In the genomic region with DNA sequence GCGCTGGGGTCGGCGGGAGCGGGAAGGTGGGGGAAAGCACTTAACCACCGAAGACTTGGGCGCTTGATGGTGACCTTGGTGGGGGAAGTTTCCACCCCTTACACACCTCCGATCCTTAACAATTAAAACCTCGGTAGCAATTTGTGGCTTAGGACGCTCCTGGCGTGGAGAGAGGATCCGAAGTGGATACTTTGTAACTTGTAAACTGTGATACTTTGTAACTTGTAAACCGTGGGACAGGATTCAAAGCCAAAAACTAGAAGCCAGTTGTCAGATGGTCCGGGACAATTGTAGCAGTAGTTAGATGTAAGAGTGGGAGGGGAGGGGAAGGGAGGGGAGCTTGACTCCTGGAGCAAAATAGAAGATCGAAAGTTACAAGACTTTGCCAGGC, we compare ENCODE assay signal across 8 mouse cellular contexts. TPM values are rescaled to one million over a fixed set of nuclear protein-coding genes. Genes with fewer than 3 reads are reported as not detected.
DNase-seq lines count a peak whose midpoint lies in the region; ATAC-seq lines count a peak whose summit lies in the region.

No protein-coding gene starts in this region.

- peak overlapping the region; percentile 89 for H3K4me3 ChIP-seq in midbrain, embryonic 11.5 days (ENCODE audit: low read depth, low read length)

- peaks cover 8% of the 10 kb centered on the region for H3K4me1 ChIP-seq in midbrain, embryonic 11.5 days (ENCODE audit: control insufficient read depth, insufficient read depth, low read length)

- H3K9me3 ChIP-seq in midbrain, embryonic 11.5 days (ENCODE audit: control insufficient read depth, low read length): no peaks in the 10 kb centered on the region

- 9% methylated on average over 14 of the region's 14 CpGs for WGBS in midbrain, embryonic 11.5 days

- peak overlapping the region; percentile 88 for H3K9ac ChIP-seq in midbrain, embryonic 11.5 days (ENCODE audit: low read length)

- no peaks in the 10 kb centered on the region for H3K27me3 ChIP-seq in midbrain, embryonic 11.5 days (ENCODE audit: control insufficient read depth, insufficient read depth, low read length)

- no peak for ATAC-seq in midbrain, embryonic 11.5 days (ENCODE audit: low FRiP score)

- H3K27ac ChIP-seq in midbrain, embryonic 11.5 days (ENCODE audit: low read depth, low read length): peak overlapping the region; percentile 92; the same call in 1 of the 2 replicates

- peaks cover 17% of the 10 kb centered on the region for H3K36me3 ChIP-seq in midbrain, embryonic 11.5 days (ENCODE audit: control insufficient read depth, insufficient read depth, low read length)

- H3K4me2 ChIP-seq in midbrain, embryonic 11.5 days: peak overlapping the region; percentile 80

- peak; percentile 42 for DNase-seq in kidney, adult 9 months
- DNase-seq in kidney, adult 11 months: no peak
- DNase-seq in NIH3T3 (ENCODE audit: low read depth): peak; percentile 8
- DNase-seq in heart, postnatal 4 days: peak; percentile 9
- DNase-seq in midbrain, embryonic 11.5 days (ENCODE audit: low spot score, missing footprints): no peak
- DNase-seq in layer of hippocampus, adult 9-11 months: no peak
- DNase-seq in right cerebral cortex, adult 18-20 months: no peak
- DNase-seq in adrenal gland, postnatal 10 days: no peak

RNA-seq across cellular contexts. Expression of a gene that starts 0.6 kb away (rescaled TPM):
- total RNA-seq in heart, postnatal 4 days (2021): 100 to 1,000 TPM; 105 to 108 TPM
- 130 and 140 TPM in 2 replicates for polyA plus RNA-seq in midbrain, embryonic 11.5 days (2014; fragmentation: Nextera tagmentation; extraction: Ambion mirVana)
- total RNA-seq in adrenal gland, postnatal 10 days (2021): 100 to 1,000 TPM; 101 to 111 TPM

RNA-seq across cellular contexts. Expression of a gene that starts 9.6 kb away (rescaled TPM):
- total RNA-seq in heart, postnatal 4 days (2021): 100 to 1,000 TPM; 159 to 185 TPM
- 796 and 834 TPM in 2 replicates for polyA plus RNA-seq in midbrain, embryonic 11.5 days (2014; fragmentation: Nextera tagmentation; extraction: Ambion mirVana)
- total RNA-seq in adrenal gland, postnatal 10 days (2021): 100 to 1,000 TPM; 424 to 480 TPM

RNA-seq across cellular contexts. Expression of a gene that starts 42.3 kb away (rescaled TPM):
- 10 to 100 TPM; 15.9 to 19.1 TPM for total RNA-seq in heart, postnatal 4 days (2021)
- polyA plus RNA-seq in midbrain, embryonic 11.5 days (2014; fragmentation: Nextera tagmentation; extraction: Ambion mirVana): 30.8 and 34.6 TPM in 2 replicates
- 10 to 100 TPM; 28.9 to 36.6 TPM for total RNA-seq in adrenal gland, postnatal 10 days (2021)

RNA-seq across cellular contexts. Expression of a gene that starts 42.4 kb away (rescaled TPM):
- 100 to 1,000 TPM; 341 to 348 TPM for total RNA-seq in heart, postnatal 4 days (2021)
- 278 and 298 TPM in 2 replicates for polyA plus RNA-seq in midbrain, embryonic 11.5 days (2014; fragmentation: Nextera tagmentation; extraction: Ambion mirVana)
- 100 to 1,000 TPM; 352 to 357 TPM for total RNA-seq in adrenal gland, postnatal 10 days (2021)

RNA-seq across cellular contexts. Expression of a gene that starts 44.3 kb away (rescaled TPM):
- total RNA-seq in heart, postnatal 4 days (2021): 1 to 10 TPM in 1 of 2 experiments, under 1 TPM in 1; 0.64 to 1.1 TPM
- polyA plus RNA-seq in midbrain, embryonic 11.5 days (2014; fragmentation: Nextera tagmentation; extraction: Ambion mirVana): 1.2 and 1.4 TPM in 2 replicates
- 1 to 10 TPM in 1 of 2 experiments, under 1 TPM in 1; 0.63 to 1.4 TPM for total RNA-seq in adrenal gland, postnatal 10 days (2021)

Comparison
In these comparisons a context has a peak if more than half of its experiments do, and no peak if none do; other contexts are left out.
1. DNase-seq: peak in kidney, adult 9 months (single experiment), NIH3T3 (single experiment) and heart, postnatal 4 days (single experiment); none in kidney, adult 11 months (single experiment), midbrain, embryonic 11.5 days (single experiment), layer of hippocampus, adult 9-11 months (single experiment), right cerebral cortex, adult 18-20 months (single experiment) and adrenal gland, postnatal 10 days (single experiment).